8 mouse cellular contexts compared by ENCODE assay signal in the genomic region with DNA sequence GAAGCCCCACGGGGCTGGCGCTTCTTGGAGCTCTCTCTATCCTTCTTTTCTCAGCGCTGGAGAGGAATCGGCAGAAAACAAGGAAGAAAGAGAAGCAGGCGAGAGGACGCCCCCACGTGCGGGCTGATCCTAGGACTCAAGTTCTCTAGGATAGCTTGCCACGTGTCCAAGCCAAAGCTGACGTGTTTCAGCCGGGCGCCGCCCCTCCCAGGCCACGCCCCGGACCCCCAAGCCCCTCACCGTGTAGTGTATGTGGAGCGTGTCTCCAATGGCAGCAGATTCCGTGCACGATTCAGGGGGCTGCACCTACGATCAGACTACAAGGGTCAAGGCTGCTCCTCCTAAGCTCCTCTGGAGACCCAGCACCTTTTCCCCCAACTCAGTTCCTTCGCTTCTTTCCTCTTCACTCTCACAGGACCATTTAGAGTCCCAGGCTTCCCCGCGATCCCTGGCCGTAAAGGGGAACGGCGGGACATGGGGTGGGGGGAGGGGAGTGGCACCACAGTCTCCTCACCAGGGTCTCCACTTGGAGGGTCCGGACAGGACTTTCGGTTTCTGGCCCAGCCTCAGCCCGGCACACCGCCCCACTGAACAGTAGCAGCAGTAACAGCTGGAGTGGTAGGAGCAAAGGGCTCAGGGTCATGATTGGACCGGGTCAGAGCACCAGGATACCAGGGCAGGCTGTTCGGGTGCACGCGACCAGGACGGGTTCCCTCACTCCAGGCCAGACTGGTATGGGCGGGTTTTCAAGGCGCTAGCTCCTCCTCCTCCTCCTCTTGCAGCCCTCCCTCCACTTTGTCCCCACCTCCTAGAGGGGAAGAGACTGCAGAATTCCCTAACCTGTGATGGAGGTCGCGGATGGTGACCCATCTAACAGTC. TPM values are rescaled to one million over a fixed set of nuclear protein-coding genes. Genes with fewer than 3 reads are reported as not detected.
A peak's percentile ranks its signal among the peaks of the same experiment; 100 is the strongest.
DNase-seq lines count a peak whose midpoint lies in the region; ATAC-seq and TF ChIP-seq lines count a peak whose summit lies in the region.

A gene (minus strand): TSS at position 756 of the 879 bp plus-strand sequence.

- H3K9ac ChIP-seq in ES-E14 (ENCODE audit: insufficient read depth, low read depth, low read length, poor library complexity, severe bottlenecking) = peak within 1 kb of the TSS; percentile 84
- peak within 1 kb of the TSS; percentile 55 for H3K9ac ChIP-seq in embryonic facial prominence, embryonic 11.5 days (replicated peaks; ENCODE audit: low read length)
- peak within 1 kb of the TSS; percentile 80 for H3K9ac ChIP-seq in lung, embryonic 16.5 days (ENCODE audit: low read length)

- H3K36me3 ChIP-seq in ES-E14 (ENCODE audit: control insufficient read depth, insufficient read depth, low read length, poor library complexity, severe bottlenecking) = no peaks in the 10 kb centered on the region
- no peaks in the 10 kb centered on the region for H3K36me3 ChIP-seq in embryonic facial prominence, embryonic 11.5 days (replicated peaks; ENCODE audit: control insufficient read depth, insufficient read depth, low read depth, low read length)
- no peaks in the 10 kb centered on the region for H3K36me3 ChIP-seq in heart, embryonic 10.5 days
- H3K36me3 ChIP-seq in lung, embryonic 16.5 days (ENCODE audit: control insufficient read depth, insufficient read depth, low read length) = no peaks in the 10 kb centered on the region

- TF ChIP-seq CTCF in olfactory bulb, adult 2 months (IDR thresholded peaks at IDR 0.05; ENCODE audit: insufficient read depth, low read depth, low read length) = no peak

- H3K4me2 ChIP-seq in embryonic facial prominence, embryonic 11.5 days (ENCODE audit: low read depth, low read length) = peak within 1 kb of the TSS; percentile 87
- H3K4me2 ChIP-seq in lung, embryonic 16.5 days (ENCODE audit: low read depth, low read length) = peak within 1 kb of the TSS; percentile 100

- H3K4me1 ChIP-seq in ES-E14 (ENCODE audit: control insufficient read depth in 2 of 2, insufficient read depth in 2 of 2, low read length in 2 of 2, poor library complexity in 1 of 2) = peaks cover 2 to 27% of the 10 kb centered on the region in 2 experiments; a peak in 3 of 4 replicates
- H3K4me1 ChIP-seq in embryonic facial prominence, embryonic 11.5 days (ENCODE audit: control insufficient read depth, insufficient read depth, low read length) = peaks cover 2% of the 10 kb centered on the region; the same call in 1 of the 2 replicates
- peaks cover 44% of the 10 kb centered on the region for H3K4me1 ChIP-seq in heart, embryonic 10.5 days
- peaks cover 19% of the 10 kb centered on the region for H3K4me1 ChIP-seq in lung, embryonic 16.5 days (replicated peaks; ENCODE audit: control insufficient read depth, insufficient read depth, low read length)
- H3K4me1 ChIP-seq in olfactory bulb, adult 2 months (ENCODE audit: control insufficient read depth, insufficient read depth, low read length) = peaks cover 29% of the 10 kb centered on the region

- ATAC-seq in embryonic facial prominence, embryonic 11.5 days (replicated peaks; ENCODE audit: insufficient number of reproducible peaks, low FRiP score, low TSS enrichment, low read depth) = peak; percentile 80
- ATAC-seq in lung, embryonic 16.5 days (ENCODE audit: low read depth) = peak; percentile 91
- no peak; the same call in 1 of the 2 replicates for ATAC-seq in erythroid progenitor cell, adult 5-6 weeks (replicated peaks; ENCODE audit: low FRiP score, poor library complexity, severe bottlenecking)

- peak within 1 kb of the TSS; percentile 79 for H3K27ac ChIP-seq in ES-E14 (ENCODE audit: insufficient read depth, low read depth, low read length, poor library complexity, severe bottlenecking)
- no peak within 1 kb of the TSS for H3K27ac ChIP-seq in embryonic facial prominence, embryonic 11.5 days (replicated peaks; ENCODE audit: low read depth, low read length)
- H3K27ac ChIP-seq in heart, embryonic 10.5 days = peak within 1 kb of the TSS; percentile 81
- no peak within 1 kb of the TSS for H3K27ac ChIP-seq in lung, embryonic 16.5 days (ENCODE audit: low read length)
- no peak within 1 kb of the TSS for H3K27ac ChIP-seq in olfactory bulb, adult 2 months (ENCODE audit: insufficient read depth, low read depth, low read length)

- peak; percentile 84 for DNase-seq in ES-E14 (ENCODE audit: low read depth, low spot score)
- peak; percentile 80 for DNase-seq in adrenal gland, postnatal 14 days
- DNase-seq in embryonic facial prominence, embryonic 11.5 days (ENCODE audit: low spot score) = peak; percentile 82
- DNase-seq in heart, embryonic 10.5 days (ENCODE audit: low spot score) = peak; percentile 87
- DNase-seq in kidney, adult 8-10 months = peak; percentile 75 to 76

- no peaks in the 10 kb centered on the region for H3K9me3 ChIP-seq in ES-E14 (ENCODE audit: control insufficient read depth, insufficient read depth, low read depth, low read length)
- H3K9me3 ChIP-seq in embryonic facial prominence, embryonic 11.5 days (replicated peaks; ENCODE audit: control insufficient read depth, low read length) = no peaks in the 10 kb centered on the region
- no peaks in the 10 kb centered on the region for H3K9me3 ChIP-seq in heart, embryonic 10.5 days
- H3K9me3 ChIP-seq in lung, embryonic 16.5 days (ENCODE audit: control insufficient read depth, low read length) = no peaks in the 10 kb centered on the region

- WGBS in embryonic facial prominence, embryonic 11.5 days = under 1% methylated on average over 37 of the region's 39 CpGs
- WGBS in heart, embryonic 10.5 days = under 1% methylated on average over 39 of the region's 39 CpGs
- under 1% methylated on average over 39 of the region's 39 CpGs for WGBS in lung, embryonic 16.5 days
- 2% methylated on average over 39 of the region's 39 CpGs for WGBS in olfactory bulb, adult 2 months

- no peak for TF ChIP-seq POLR2A in olfactory bulb, adult 2 months (IDR thresholded peaks at IDR 0.05; ENCODE audit: insufficient read depth, low read depth, low read length)

- in situ Hi-C loops in ES-E14 (cut with MboI; ENCODE audit: low sequenced_read_pairs in 2 of 2, unreplicated experiment in 2 of 2) = no loop called here

- H3K27me3 ChIP-seq in embryonic facial prominence, embryonic 11.5 days (ENCODE audit: control insufficient read depth, insufficient read depth, low read length) = no peaks in the 10 kb centered on the region
- peaks cover 23% of the 10 kb centered on the region for H3K27me3 ChIP-seq in heart, embryonic 10.5 days (ENCODE audit: insufficient read depth, poor library complexity, severe bottlenecking)
- no peaks in the 10 kb centered on the region for H3K27me3 ChIP-seq in lung, embryonic 16.5 days (ENCODE audit: control insufficient read depth, insufficient read depth, low read depth, low read length)

- H3K4me3 ChIP-seq in ES-E14 (ENCODE audit: insufficient read depth in 1 of 2, low read depth in 1 of 2, low read length in 2 of 2, poor library complexity in 1 of 2, severe bottlenecking in 1 of 2) = peak within 1 kb of the TSS; percentile 82
- peak within 1 kb of the TSS; percentile 48 for H3K4me3 ChIP-seq in embryonic facial prominence, embryonic 11.5 days (ENCODE audit: low read depth, low read length)
- peak within 1 kb of the TSS; percentile 75 for H3K4me3 ChIP-seq in heart, embryonic 10.5 days
- H3K4me3 ChIP-seq in lung, embryonic 16.5 days (ENCODE audit: low read length) = peak within 1 kb of the TSS; percentile 78
- peak within 1 kb of the TSS; percentile 50 for H3K4me3 ChIP-seq in olfactory bulb, adult 2 months (ENCODE audit: insufficient read depth, low read depth, low read length)

TF ChIP-seq in ES-E14, 5 proteins besides CTCF, POLR2A, EP300 and RAD21:
- TF ChIP-seq ZC3H11A (IDR thresholded peaks at IDR 0.05; ENCODE audit: borderline replicate concordance, low read depth, low read length) (no peak), MAFK (IDR thresholded peaks at IDR 0.05; ENCODE audit: insufficient read depth, low read depth, low read length) (no peak), CHD2 (IDR thresholded peaks at IDR 0.05; ENCODE audit: low read depth, low read length) (no peak), ZNF384 (IDR thresholded peaks at IDR 0.05; ENCODE audit: low read depth, low read length) (no peak)

RNA-seq across cellular contexts. Expression of the gene that starts here (rescaled TPM):
- 105 and 119 TPM in 2 replicates for total RNA-seq in ES-E14 (2012; rRNA removed)
- 7.2 and 7.7 TPM in 2 replicates for total RNA-seq in adrenal gland, postnatal 14 days (2021)
- 18.9 and 21.0 TPM in 2 replicates for polyA plus RNA-seq in embryonic facial prominence, embryonic 11.5 days (2014; fragmentation: Nextera tagmentation; extraction: Ambion mirVana)
- 20.5 and 40.8 TPM in 2 replicates for polyA plus RNA-seq in heart, embryonic 10.5 days (2016; fragmentation: Nextera tagmentation; extraction: Ambion mirVana)
- polyA plus RNA-seq in lung, embryonic 16.5 days (2015; fragmentation: Nextera tagmentation; extraction: Ambion mirVana) = 32.5 and 33.5 TPM in 2 replicates
- polyA plus RNA-seq in olfactory bulb, adult 2 months (2012; ENCODE audit: insufficient read depth, insufficient read length, low replicate concordance, missing spikeins) = not detected in 2 replicates
- total RNA-seq in erythroid progenitor cell, adult 5-6 weeks (2015; ENCODE audit: low replicate concordance) = 2.5 TPM in 1 of 2 replicates, not detected in the other
- 1.4 TPM in 1 of 2 replicates, not detected in the other for total RNA-seq in erythroid progenitor cell, adult 5-6 weeks (2017; ENCODE audit: low replicate concordance)

Comparison
In these comparisons a context has a peak if more than half of its experiments do, and no peak if none do; other contexts are left out.
1. RNA of the gene that starts here (total RNA-seq): 105 to 119 TPM in ES-E14; 7.2 to 7.7 TPM in adrenal gland, postnatal 14 days and 1.4 to 2.5 TPM in erythroid progenitor cell, adult 5-6 weeks; every median in the first group is over 10 times any median in the second.
2. RNA of the gene that starts here (polyA plus RNA-seq): 20.5 to 40.8 TPM in heart, embryonic 10.5 days, 32.5 to 33.5 TPM in lung, embryonic 16.5 days and 18.9 to 21.0 TPM in embryonic facial prominence, embryonic 11.5 days; not detected in olfactory bulb, adult 2 months; every median in the first group is over 10 times any median in the second.
3. H3K27ac ChIP-seq: peak in ES-E14 (single experiment) and heart, embryonic 10.5 days (single experiment); none in embryonic facial prominence, embryonic 11.5 days (single experiment), lung, embryonic 16.5 days (single experiment) and olfactory bulb, adult 2 months (single experiment).
4. Peak in every context shown above with its lines, with median percentiles within 50 percentile points of each other: DNase-seq, H3K4me3 ChIP-seq and H3K9ac ChIP-seq.